Mouse (Mus musculus): ENCODE measurements at regions not wholly inside any gene's neighbourhood (a gene's known extent, or its start where the extent isn't known, plus 50 kb on each side); places are given as distances from the start of the nearest gene placed in this dataset.
"Not testable (repeated sequence)": the region's sequence is repeated elsewhere in the genome, so short reads cannot be mapped to it uniquely, and the experiment has no call there.

GRCm38 (mm10) chr15:14253602-14254301, 1080.3 kb upstream of the Cdh6 start:
- no peak for DNase-seq

GRCm38 (mm10) chr15:14251773-14252172, 1078.3 kb upstream of the Cdh6 start:
- DNase-seq = no peak

- DNase-seq = no peak
Measured at GRCm38 (mm10) chr15:14215236-14215635, 1041.8 kb upstream of the Cdh6 start.

- DNase-seq = no peak
Measured at GRCm38 (mm10) chr15:14214726-14215125, 1041.3 kb upstream of the Cdh6 start.

- DNase-seq = no peak
Measured at GRCm38 (mm10) chr15:14177523-14177922, 1004.0 kb upstream of the Cdh6 start.

GRCm38 (mm10) chr15:14137402-14137801, 963.9 kb upstream of the Cdh6 start:
- DNase-seq = no peak

- DNase-seq = no peak
Measured at GRCm38 (mm10) chr15:14123829-14124228, 950.4 kb upstream of the Cdh6 start.

- not testable (repeated sequence) for DNase-seq
Measured at GRCm38 (mm10) chr15:14118321-14118720, 944.8 kb upstream of the Cdh6 start.

- DNase-seq = no peak
Measured at GRCm38 (mm10) chr15:14101757-14102156, 928.3 kb upstream of the Cdh6 start.

- peak in 1 of 2 experiments; percentile 21 for DNase-seq
Measured at GRCm38 (mm10) chr15:14051872-14052271, 878.4 kb upstream of the Cdh6 start.

All from kidney, postnatal 25 days (tissue).